Mouse (Mus musculus) thymus, postnatal 10 days (tissue): Measurements from ENCODE around the gene Ddit4l.
"Not testable (repeated sequence)": the region's sequence is repeated elsewhere in the genome, so short reads cannot be mapped to it uniquely, and the experiment has no call there.

Experiments used
- DNase-seq, 2 experiments: peaks; one replicate each; pipeline ENCODE4 v3.0.0; 2021; ENCODE audit warnings: low spot score in 2 of 2

Gene Ddit4l

DNA sequence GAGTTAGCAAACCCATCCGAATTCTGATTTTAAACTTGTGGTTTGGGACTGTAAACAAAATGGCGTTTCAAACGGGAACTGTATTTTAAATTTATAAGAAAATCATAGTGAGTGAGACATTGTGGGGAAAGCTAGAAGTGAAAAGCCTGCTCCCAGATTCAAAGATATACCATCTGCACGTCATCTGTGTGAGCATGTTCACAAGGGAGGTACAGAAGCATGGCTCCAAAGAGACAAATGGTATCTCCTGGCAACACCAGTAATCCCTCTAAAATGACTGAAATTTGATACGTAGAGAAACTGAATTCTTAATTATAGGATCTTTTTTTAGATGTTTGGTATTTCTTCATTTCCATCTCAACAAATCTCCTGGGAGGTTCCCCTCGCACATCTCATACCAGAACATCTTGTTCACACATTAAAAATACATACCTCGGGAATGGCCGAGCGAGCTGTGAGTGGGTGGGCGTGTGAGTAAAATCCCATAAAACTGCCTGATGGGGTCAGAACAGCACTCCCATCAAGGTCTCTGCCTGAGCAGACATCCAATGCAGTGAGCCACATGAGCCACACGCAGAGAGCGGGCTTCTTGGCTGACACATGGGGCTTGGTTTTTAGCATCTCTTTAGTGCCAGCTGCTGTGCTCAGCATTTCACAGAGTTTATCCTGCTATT lies 26.2 kb downstream of the Ddit4l start:
- no peak for DNase-seq

DNA sequence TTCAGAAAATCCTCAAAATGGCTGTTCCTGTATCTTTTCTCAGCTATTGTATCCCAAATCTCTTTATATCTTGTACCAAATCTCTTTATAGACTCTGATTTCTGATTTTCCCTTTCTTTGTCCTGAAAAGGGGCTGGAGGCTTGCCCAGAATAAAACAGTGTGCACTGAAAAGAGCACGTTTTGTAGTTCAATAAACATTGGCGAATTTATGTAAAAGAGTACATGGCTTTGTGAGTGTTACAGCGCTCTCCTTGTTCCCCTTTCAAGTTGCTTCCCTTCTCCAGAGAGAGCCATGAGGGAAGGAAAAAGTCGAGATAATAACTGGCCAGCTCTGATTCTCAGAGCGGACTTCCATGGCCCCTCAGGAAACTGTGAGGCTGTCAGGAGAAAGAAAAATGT lies 27.7 kb downstream of the Ddit4l start:
- DNase-seq, result no peak

DNA sequence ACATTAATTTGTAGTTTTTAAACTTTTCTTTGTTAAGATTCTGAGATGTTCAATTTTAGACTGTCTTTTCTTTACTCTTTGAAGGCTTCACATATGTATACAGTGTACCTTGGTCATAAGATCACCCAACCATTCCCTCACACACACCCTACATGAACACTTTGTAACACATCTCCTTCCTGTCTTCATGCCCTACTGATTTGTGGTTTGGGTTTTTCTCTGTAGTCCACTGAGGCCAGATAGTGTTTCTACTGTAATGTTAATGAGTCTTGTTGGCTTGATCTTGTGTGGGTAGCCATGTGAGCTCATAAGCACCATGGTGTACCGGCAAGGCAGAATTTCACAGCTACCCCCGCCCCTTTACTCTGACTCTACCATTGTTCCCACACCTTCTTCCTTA lies 31.4 kb downstream of the Ddit4l start:
- no peak for DNase-seq

- DNase-seq, result not testable (repeated sequence)
Measured at GRCm38 (mm10) chr3:137671224-137671623, 49.8 kb downstream of the Ddit4l start, which contains the start of gene Gm21962. Gene Gm21962, plus strand, starts transcription at chr3:137671524.
